Mouse (Mus musculus) forebrain, embryonic 16.5 days (tissue): ENCODE results near the gene Phlda2. TPM values are rescaled to one million over a fixed set of nuclear protein-coding genes. Genes with fewer than 3 reads are reported as not detected.
A peak's percentile ranks its signal among the peaks of the same experiment; 100 is the strongest.

ENCODE experiments used
- ATAC-seq: fragments of 200-750 bp; cut with Nextera tagmentation; 2 replicates; pipeline ENCODE4 v1.8.0; 2017; ENCODE audit warnings: mild to moderate bottlenecking, moderate library complexity
- H3K27ac ChIP-seq: fragments of 300-500 bp; sonication (generic); 2 replicates; pipeline ENCODE4 v1.5.1; 2014; ENCODE audit warnings: low read length, control low read depth
- H3K27me3 ChIP-seq: fragments of 300-500 bp; sonication (generic); replicated peaks from 2 replicates; pipeline ENCODE4 v1.6.1; 2014; ENCODE audit warnings: low read length; ENCODE audit not compliant: control insufficient read depth, insufficient read depth
- H3K36me3 ChIP-seq: fragments of 300-500 bp; sonication (generic); 2 replicates; pipeline ENCODE4 v1.6.1; 2014; ENCODE audit not compliant: control insufficient read depth, insufficient read depth
- H3K4me1 ChIP-seq: fragments of 300-500 bp; sonication (generic); replicated peaks from 2 replicates; pipeline ENCODE4 v1.6.1; 2014; ENCODE audit warnings: low read length; ENCODE audit not compliant: control insufficient read depth, insufficient read depth
- H3K4me2 ChIP-seq: fragments of 300-500 bp; sonication (generic); 2 replicates; pipeline ENCODE4 v1.6.1; 2014; ENCODE audit warnings: mild to moderate bottlenecking, low read length, control low read depth
- H3K4me3 ChIP-seq: fragments of 300-500 bp; sonication (generic); replicated peaks from 2 replicates; pipeline ENCODE4 v1.5.1; 2014; ENCODE audit warnings: mild to moderate bottlenecking, low read length, control low read depth
- H3K9ac ChIP-seq: fragments of 300-500 bp; sonication (generic); replicated peaks from 2 replicates; pipeline ENCODE4 v1.6.1; 2014; ENCODE audit warnings: low read depth, low read length, control low read depth
- H3K9me3 ChIP-seq: fragments of 300-500 bp; sonication (generic); 2 replicates; pipeline ENCODE4 v1.6.1; 2016; ENCODE audit warnings: low read length; ENCODE audit not compliant: control insufficient read depth
- WGBS: fragments of 180-500 bp; shearing (Covaris S2); extraction: QIAGEN DNeasy Blood & Tissue Kit; methylation state at CpG from one replicate; pipeline ENCODE4 v1.1.7; 2014; 5-methylcytosine and 5-hydroxymethylcytosine counted together
- polyA plus RNA-seq: library from polyadenylated mRNA; unstranded; fragments of >200 nt; fragmentation: Nextera tagmentation; extraction: Ambion mirVana; gene quantifications from 2 replicates; pipeline ENCODE4 v1.2.1, GENCODE M21; 2015

Gene Phlda2
- polyA plus RNA-seq, 1 experiment from 2014 or later: not detected

DNA sequence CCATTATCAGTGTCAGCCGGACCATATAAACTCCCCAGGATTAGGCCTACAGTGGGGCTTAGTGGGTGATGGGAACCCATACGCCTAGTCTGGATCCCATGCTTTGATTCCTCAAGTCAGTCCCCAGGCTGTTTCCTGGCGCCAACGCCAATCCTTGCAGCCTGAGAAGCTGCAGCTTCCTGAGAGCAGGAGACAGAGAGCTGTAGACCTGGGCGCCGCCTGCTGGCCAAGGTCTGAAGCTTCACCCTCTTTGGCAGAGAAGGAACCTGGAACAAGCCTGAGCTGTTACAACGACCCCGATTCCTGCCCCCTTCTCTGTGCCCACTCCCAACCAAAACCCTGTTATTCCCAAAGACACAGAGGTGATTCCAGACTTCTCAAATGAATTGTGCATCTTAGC lies 33.0 kb downstream of the Phlda2 start:
- Histone ChIP-seq H3K4me1 (peaks cover 5% of the 10 kb centered on the region), H3K4me2 (no peak overlapping the region), H3K27me3 (0 out of 2 replicates have a peak, but pooled peaks cover 10% of the 10 kb centered on the region), H3K9ac (no peak overlapping the region), H3K36me3 (no peaks in the 10 kb centered on the region), H3K9me3 (no peaks in the 10 kb centered on the region), H3K4me3 (no peak overlapping the region), H3K27ac (no peak overlapping the region)
- ATAC-seq: peak; percentile 57
- WGBS: 15% methylated on average over 8 of the region's 8 CpGs

DNA sequence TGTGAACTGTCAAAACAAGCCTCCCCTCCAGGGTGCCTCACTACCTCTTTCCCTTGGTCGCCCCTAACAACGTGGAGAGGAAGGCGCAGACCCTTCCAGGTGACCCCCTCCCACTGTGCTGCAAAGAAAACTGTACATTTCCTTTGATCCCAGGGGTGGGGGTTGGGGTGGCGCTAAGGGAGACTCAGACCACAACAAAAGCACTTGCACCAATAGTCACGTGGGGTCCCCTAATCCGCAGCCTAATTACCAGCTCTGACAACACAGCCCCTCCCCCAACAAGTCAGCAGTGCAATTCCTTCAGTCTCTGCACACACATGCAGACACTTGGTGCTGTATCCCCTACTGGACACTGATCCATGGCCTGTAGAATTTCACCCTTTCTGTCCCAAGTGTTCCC lies 35.2 kb downstream of the Phlda2 start:
- no peak for ATAC-seq
- 2% methylated on average over 6 of the region's 6 CpGs for WGBS
- Histone ChIP-seq H3K4me2 (no peak overlapping the region), H3K27ac (no peak overlapping the region), H3K4me1 (peaks cover 10% of the 10 kb centered on the region), H3K27me3 (peaks cover 17% of the 10 kb centered on the region), H3K9ac (no peak overlapping the region), H3K36me3 (no peaks in the 10 kb centered on the region), H3K4me3 (no peak overlapping the region), H3K9me3 (no peaks in the 10 kb centered on the region)

DNA sequence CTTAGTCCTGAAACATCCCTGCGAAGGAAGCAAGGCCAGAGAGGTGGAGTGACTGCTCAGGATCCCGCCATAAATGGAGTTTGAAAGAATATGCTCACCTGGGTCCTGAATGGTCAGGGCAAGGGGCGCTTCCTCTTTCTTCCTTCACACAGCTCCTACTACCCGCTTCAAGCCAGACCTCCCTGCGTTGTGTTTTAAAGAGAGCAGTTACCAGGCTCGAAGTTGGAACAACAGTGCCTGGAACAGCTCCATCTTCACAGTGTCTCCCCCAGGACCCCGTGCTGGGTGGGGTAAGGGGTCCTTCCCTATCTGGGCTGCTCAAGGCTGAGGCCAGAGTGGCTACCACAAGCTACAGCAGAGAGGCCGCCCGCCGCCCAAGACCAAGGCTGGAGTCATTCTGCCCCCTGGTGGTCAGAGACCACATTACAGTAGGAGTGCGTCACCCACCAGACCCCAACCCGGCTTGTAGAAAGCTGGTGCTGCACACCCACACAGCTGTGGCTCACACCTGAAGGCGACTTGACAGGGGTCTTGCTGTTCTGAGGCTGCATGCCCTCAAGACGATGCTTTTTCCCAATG lies 36.8 kb downstream of the Phlda2 start:
- no peak overlapping the region for H3K9ac ChIP-seq
- peaks cover 22% of the 10 kb centered on the region for H3K27me3 ChIP-seq
- peak; percentile 24; the same call in 1 of the 2 replicates for ATAC-seq
- no peak overlapping the region for H3K4me3 ChIP-seq
- no peaks in the 10 kb centered on the region for H3K9me3 ChIP-seq
- peaks cover 10% of the 10 kb centered on the region for H3K4me1 ChIP-seq
- no peak overlapping the region for H3K4me2 ChIP-seq
- WGBS: 32% methylated on average over 14 of the region's 14 CpGs
- no peaks in the 10 kb centered on the region for H3K36me3 ChIP-seq
- no peak overlapping the region for H3K27ac ChIP-seq

DNA sequence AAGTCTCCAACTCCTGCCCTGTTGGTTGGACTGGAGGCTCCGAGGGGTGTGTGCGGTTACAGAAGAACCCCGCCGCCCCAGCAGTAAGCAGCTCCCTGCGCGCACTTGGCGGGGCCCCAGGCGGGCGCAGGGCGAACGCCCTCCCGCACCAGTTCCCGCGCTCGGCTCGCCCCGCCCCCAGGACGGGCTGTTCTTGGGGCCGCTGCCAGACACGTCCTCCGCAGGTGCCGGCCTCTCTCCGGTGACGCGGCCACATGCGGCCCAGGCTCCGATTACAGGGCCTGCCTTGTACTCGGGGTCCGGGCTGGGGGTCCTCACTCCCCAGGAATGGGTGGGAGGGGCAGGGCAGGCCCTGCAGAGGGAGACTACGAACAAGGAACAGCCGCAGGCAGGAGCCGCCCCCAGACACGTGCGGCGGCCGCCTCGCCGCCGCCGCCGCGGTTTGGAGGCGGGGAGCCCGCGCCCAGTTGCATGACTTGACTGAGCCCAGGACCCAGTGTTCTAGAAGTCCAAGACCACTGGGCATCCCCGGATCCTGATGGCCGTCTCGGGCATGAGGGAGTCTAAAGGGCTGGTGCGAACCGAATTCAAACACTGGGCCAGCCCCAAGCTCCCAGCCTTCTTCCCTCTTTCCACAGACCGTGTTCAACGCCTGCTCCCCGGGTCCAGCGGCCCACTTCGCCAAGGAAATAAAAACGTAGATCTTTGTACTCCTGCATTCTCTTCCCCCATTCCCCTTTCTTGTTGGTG lies 38.0 kb downstream of the Phlda2 start:
- no peak for ATAC-seq
- Histone ChIP-seq H3K36me3 (no peaks in the 10 kb centered on the region), H3K4me1 (peaks cover 12% of the 10 kb centered on the region), H3K9ac (peak overlapping the region; percentile 51), H3K9me3 (0 out of 2 replicates have a peak, but pooled peaks cover 10% of the 10 kb centered on the region), H3K27me3 (peaks cover 22% of the 10 kb centered on the region), H3K27ac (no peak overlapping the region), H3K4me3 (peak overlapping the region; percentile 41), H3K4me2 (peak overlapping the region; percentile 69)
- 23% methylated on average over 56 of the region's 56 CpGs for WGBS

DNA sequence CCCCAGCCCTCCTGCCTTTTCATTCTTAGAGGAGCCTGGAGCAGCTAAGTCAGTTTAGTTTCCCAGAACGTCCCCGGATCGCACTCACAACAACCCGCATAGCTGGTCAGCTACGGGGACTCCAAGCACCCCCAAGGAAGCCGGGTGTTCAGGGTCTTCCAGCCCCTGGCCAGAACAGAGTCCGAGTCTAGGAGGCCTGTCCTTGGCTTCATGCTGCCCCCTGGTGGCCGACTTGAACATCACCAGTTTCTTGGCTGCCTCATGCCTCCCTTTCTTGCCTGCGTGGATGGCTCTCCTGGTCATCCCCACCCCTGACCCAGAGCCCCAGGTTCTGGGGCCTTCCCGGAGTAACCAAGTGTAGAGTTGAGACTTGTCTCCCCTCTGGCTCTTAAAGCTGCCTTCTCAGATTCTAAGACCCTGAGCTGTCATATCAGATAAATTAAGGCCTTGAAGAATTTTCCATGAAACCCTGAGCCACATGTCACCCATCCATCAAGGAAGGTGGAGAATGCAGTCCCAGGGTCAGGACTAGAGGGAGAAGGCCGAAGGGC lies 39.0 kb downstream of the Phlda2 start:
- WGBS: 42% methylated on average over 11 of the region's 11 CpGs
- Histone ChIP-seq H3K9me3 (peaks cover 14% of the 10 kb centered on the region; the same call in 1 of the 2 replicates), H3K27ac (no peak overlapping the region), H3K9ac (no peak overlapping the region), H3K27me3 (peaks cover 22% of the 10 kb centered on the region), H3K4me3 (no peak overlapping the region), H3K36me3 (no peaks in the 10 kb centered on the region), H3K4me2 (no peak overlapping the region), H3K4me1 (peaks cover 14% of the 10 kb centered on the region)
- ATAC-seq: no peak

DNA sequence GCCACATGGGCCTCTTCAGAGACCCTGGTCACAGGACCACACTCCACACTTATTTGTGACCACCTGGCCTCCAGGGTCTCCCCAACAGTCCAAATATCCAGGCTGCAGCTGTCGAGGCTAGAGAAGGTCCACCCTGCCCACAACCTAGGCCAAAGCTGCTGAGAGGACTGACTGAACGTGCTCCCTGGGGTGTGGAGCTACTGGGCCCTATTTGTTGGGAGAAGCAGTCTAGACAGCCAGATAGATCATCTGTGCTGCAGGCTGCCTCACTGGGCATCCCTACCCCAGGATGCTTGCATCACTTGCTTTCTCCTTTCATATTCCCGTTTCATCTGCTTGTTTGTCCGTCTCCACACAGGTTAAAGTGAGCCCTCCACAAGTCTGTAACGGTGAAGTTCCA lies 40.4 kb downstream of the Phlda2 start:
- 79% methylated on average over 5 of the region's 5 CpGs for WGBS
- H3K4me1 ChIP-seq: peaks cover 10% of the 10 kb centered on the region
- H3K27ac ChIP-seq: no peak overlapping the region
- no peak overlapping the region for H3K4me2 ChIP-seq
- no peak overlapping the region for H3K9ac ChIP-seq
- H3K36me3 ChIP-seq: no peaks in the 10 kb centered on the region
- no peak overlapping the region for H3K4me3 ChIP-seq
- H3K9me3 ChIP-seq: peaks cover 14% of the 10 kb centered on the region; the same call in 1 of the 2 replicates
- H3K27me3 ChIP-seq: peaks cover 27% of the 10 kb centered on the region
- no peak for ATAC-seq

DNA sequence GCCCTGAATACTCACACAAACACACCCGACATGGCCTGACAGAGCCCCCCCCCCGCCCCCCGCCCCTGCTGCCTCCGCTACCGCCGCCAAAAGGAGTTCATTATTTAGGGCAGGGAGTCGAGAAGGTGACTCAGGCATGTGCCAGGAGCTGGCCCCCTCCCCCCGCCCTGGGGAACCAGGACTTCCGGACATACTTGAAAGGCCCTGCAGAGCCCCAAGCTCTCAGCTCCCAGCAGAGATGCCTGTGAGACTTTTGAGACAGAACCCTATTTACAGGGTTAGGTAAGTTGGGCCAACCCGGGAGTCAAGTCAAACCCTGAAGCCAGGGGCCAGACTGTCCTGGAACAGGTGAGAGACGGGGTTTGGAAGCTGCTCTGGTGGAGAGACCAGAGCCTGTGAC lies 41.0 kb downstream of the Phlda2 start:
- H3K9ac ChIP-seq: no peak overlapping the region
- peaks cover 28% of the 10 kb centered on the region for H3K27me3 ChIP-seq
- no peak overlapping the region for H3K4me2 ChIP-seq
- ATAC-seq: no peak
- H3K4me1 ChIP-seq: peaks cover 10% of the 10 kb centered on the region
- H3K9me3 ChIP-seq: peaks cover 14% of the 10 kb centered on the region; the same call in 1 of the 2 replicates
- H3K27ac ChIP-seq: no peak overlapping the region
- WGBS: 47% methylated on average over 11 of the region's 11 CpGs
- H3K36me3 ChIP-seq: no peaks in the 10 kb centered on the region
- H3K4me3 ChIP-seq: no peak overlapping the region

DNA sequence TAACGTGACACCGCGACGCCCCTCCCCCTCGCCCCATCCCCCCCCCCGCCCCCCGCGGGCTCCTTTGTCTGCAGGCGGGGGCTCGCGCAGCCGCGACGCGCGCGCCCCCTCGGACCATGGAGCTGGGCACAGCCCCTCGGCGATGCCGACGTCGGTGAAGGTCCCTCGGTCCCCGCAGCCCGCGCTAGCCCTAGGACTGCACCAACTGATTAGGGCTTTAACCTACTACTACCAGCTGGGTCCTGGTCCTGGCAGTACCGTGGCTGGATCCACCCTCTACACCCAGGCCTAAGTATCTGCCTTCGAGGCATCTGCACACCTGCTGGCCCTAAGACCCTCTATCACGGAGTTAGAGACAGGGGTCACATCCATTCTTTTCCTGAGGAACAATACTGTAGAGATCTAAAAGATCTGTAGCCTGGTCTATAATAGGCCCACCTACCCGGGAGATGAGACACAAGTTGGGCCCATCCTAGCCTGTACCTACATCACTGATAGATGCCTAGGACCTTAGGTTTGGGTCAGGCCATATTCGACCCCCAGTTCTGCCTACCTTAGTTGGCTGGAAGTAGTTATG lies 41.6 kb downstream of the Phlda2 start:
- Histone ChIP-seq H3K27ac (peak overlapping the region; percentile 20; the same call in 1 of the 2 replicates), H3K36me3 (no peaks in the 10 kb centered on the region), H3K4me3 (peak overlapping the region; percentile 33), H3K9me3 (peaks cover 14% of the 10 kb centered on the region; the same call in 1 of the 2 replicates), H3K9ac (peak overlapping the region; percentile 43; the same call in 1 of the 2 replicates), H3K27me3 (peaks cover 29% of the 10 kb centered on the region), H3K4me1 (peaks cover 10% of the 10 kb centered on the region), H3K4me2 (peak overlapping the region; percentile 48)
- peak; percentile 57 for ATAC-seq
- 48% methylated on average over 15 of the region's 32 CpGs for WGBS

DNA sequence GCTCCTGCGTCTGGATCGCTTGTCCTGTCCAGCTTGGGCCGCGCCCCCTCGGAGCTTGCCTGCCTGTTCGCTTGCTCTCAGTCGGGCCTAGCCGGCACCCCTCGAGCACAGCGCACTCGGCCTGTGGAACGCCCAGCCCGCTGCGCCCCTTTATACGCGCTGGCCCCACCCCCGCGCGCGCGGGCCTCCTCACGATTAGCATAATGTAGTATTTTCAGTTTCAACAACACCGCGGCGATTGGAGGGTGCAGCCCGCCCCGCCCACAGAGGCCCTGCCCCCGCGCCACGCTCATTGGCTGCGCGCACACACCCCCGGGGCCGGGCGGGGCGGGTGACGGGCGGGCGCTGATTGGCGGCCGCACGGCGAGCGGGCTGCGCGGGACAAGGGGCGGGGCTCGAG lies 42.1 kb downstream of the Phlda2 start, which contains the start of gene Cdkn1c:
TSS of gene Cdkn1c (minus strand) at position 177 of the 400 bp plus-strand sequence.
- peaks cover 10% of the 10 kb centered on the region for H3K4me1 ChIP-seq
- ATAC-seq: peak; percentile 88
- H3K9ac ChIP-seq: peak within 1 kb of the TSS; percentile 60
- H3K9me3 ChIP-seq: peaks cover 14% of the 10 kb centered on the region; the same call in 1 of the 2 replicates
- no peaks in the 10 kb centered on the region for H3K36me3 ChIP-seq
- peak within 1 kb of the TSS; percentile 58 for H3K4me2 ChIP-seq
- H3K27me3 ChIP-seq: peaks cover 29% of the 10 kb centered on the region
- H3K4me3 ChIP-seq: peak within 1 kb of the TSS; percentile 51
- 34% methylated on average over 38 of the region's 48 CpGs for WGBS
- peak within 1 kb of the TSS; percentile 37 for H3K27ac ChIP-seq
